In genomic region chr6:51150066-51150465, GRCm38 (mm10) we compare ENCODE assay signal across 21 mouse cellular contexts.
DNase-seq lines count a peak whose midpoint lies in the region; ATAC-seq and TF ChIP-seq lines count a peak whose summit lies in the region.
"Had no signal": no experiment of that assay in that cellular context is flagged by ENCODE, and none has a peak within 500 bp of the region (broad histone marks: within the 10 kb centered on the region; RNA-seq: fewer than 3 reads in every experiment).

No protein-coding gene starts in this region.

- 0 out of 2 replicates have a peak, but pooled peaks have one; percentile 9 for ATAC-seq in lung, postnatal 0 days
- ATAC-seq: forebrain, embryonic 13.5 days; intestine, postnatal 0 days had no signal

- no peak overlapping the region for H3K4me3 ChIP-seq in lung, postnatal 0 days (ENCODE audit: low read depth, low read length)
- no peak overlapping the region for H3K4me3 ChIP-seq in small intestine, adult 2 months (ENCODE audit: low read depth, low read length)
- H3K4me3 ChIP-seq: embryonic facial prominence, embryonic 12.5 days; erythroblast, embryonic 14.5 days; forebrain, embryonic 13.5 days; hindbrain, embryonic 12.5 days; layer of hippocampus, adult 2 months; midbrain, embryonic 12.5 days had no signal

- WGBS in lung, postnatal 0 days, result 66% methylated on average over 2 of the region's 2 CpGs
- WGBS in small intestine, adult 2 months, result 74% methylated on average over 2 of the region's 2 CpGs

- no peak for TF ChIP-seq CTCF in lung, postnatal 0 days (IDR thresholded peaks at IDR 0.05)
- TF ChIP-seq CTCF in small intestine, adult 2 months (IDR thresholded peaks at IDR 0.05; ENCODE audit: extremely low read depth, insufficient read length, insufficient replicate concordance, low read depth, low read length), result no peak

- intact Hi-C loops in gastrocnemius, postnatal 36 days (cut with DNase I), result no loop called here

- no peaks in the 10 kb centered on the region for H3K36me3 ChIP-seq in lung, postnatal 0 days (ENCODE audit: insufficient read depth, low read length)
- H3K36me3 ChIP-seq in small intestine, adult 2 months (ENCODE audit: control insufficient read depth, insufficient read depth, low read length), result no peaks in the 10 kb centered on the region
- H3K36me3 ChIP-seq: embryonic facial prominence, embryonic 12.5 days; G1E; hindbrain, embryonic 12.5 days; midbrain, embryonic 12.5 days had no signal

- no peak overlapping the region for H3K4me2 ChIP-seq in lung, postnatal 0 days (replicated peaks; ENCODE audit: low read depth, low read length)
- H3K4me2 ChIP-seq: embryonic facial prominence, embryonic 12.5 days; forebrain, embryonic 13.5 days; hindbrain, embryonic 12.5 days; midbrain, embryonic 12.5 days had no signal

- no peaks in the 10 kb centered on the region for H3K27me3 ChIP-seq in lung, postnatal 0 days (replicated peaks; ENCODE audit: insufficient read depth, low read length)
- 0 out of 2 replicates have a peak, but pooled peaks cover 4% of the 10 kb centered on the region for H3K27me3 ChIP-seq in small intestine, adult 2 months (ENCODE audit: control insufficient read depth, insufficient read depth, low read length)
- H3K27me3 ChIP-seq: CH12.LX; embryonic facial prominence, embryonic 12.5 days; forebrain, embryonic 13.5 days; hindbrain, embryonic 12.5 days; midbrain, embryonic 12.5 days had no signal

- peak; percentile 33 for DNase-seq in gastrocnemius, postnatal 25 days
- no peak for DNase-seq in gastrocnemius, postnatal 36 days
- no peak for DNase-seq in lung, postnatal 0 days (ENCODE audit: low spot score)
- DNase-seq in lung, postnatal 4 days, result no peak
- DNase-seq in right cerebral cortex, postnatal 25 days, result no peak
- DNase-seq in frontal cortex, postnatal 14 days (ENCODE audit: low spot score in 2 of 2), result no peak
- DNase-seq: adrenal gland, adult 8-10 months; cerebellum, adult 18-20 months; cerebellum, postnatal 14 days; kidney, postnatal 25 days; lung, postnatal 14 days had no signal

- H3K27ac ChIP-seq in lung, postnatal 0 days (ENCODE audit: low read length), result no peak overlapping the region
- H3K27ac ChIP-seq in small intestine, adult 2 months (ENCODE audit: insufficient read depth, low read depth, low read length), result peak overlapping the region; percentile 37; the same call in 1 of the 2 replicates
- H3K27ac ChIP-seq: embryonic facial prominence, embryonic 12.5 days; forebrain, embryonic 13.5 days; hindbrain, embryonic 12.5 days; layer of hippocampus, adult 2 months; midbrain, embryonic 12.5 days had no signal

- TF ChIP-seq EP300 in lung, postnatal 0 days (IDR thresholded peaks at IDR 0.05), result no peak

- no peak for TF ChIP-seq POLR2A in small intestine, adult 2 months (IDR thresholded peaks at IDR 0.05; ENCODE audit: low read depth, low read length)

- no peaks in the 10 kb centered on the region; the same call in 1 of the 2 replicates for H3K4me1 ChIP-seq in lung, postnatal 0 days (ENCODE audit: insufficient read depth, low read depth, low read length)
- no peaks in the 10 kb centered on the region for H3K4me1 ChIP-seq in small intestine, adult 2 months (ENCODE audit: control insufficient read depth, insufficient read depth, insufficient read length, low read length)

- no peak overlapping the region for H3K9ac ChIP-seq in lung, postnatal 0 days (replicated peaks; ENCODE audit: low read depth)
- H3K9ac ChIP-seq: embryonic facial prominence, embryonic 12.5 days; forebrain, embryonic 13.5 days; hindbrain, embryonic 12.5 days; midbrain, embryonic 12.5 days had no signal

- no peaks in the 10 kb centered on the region for H3K9me3 ChIP-seq in lung, postnatal 0 days (ENCODE audit: low read length)
- H3K9me3 ChIP-seq: embryonic facial prominence, embryonic 12.5 days; forebrain, embryonic 13.5 days; G1E; hindbrain, embryonic 12.5 days; midbrain, embryonic 12.5 days had no signal
